Mouse (Mus musculus): ENCODE data around the gene Mia. TPM values are rescaled to one million over a fixed set of nuclear protein-coding genes. Genes with fewer than 3 reads are reported as not detected.

The Mia gene
- polyA plus RNA-seq, 1 experiment from 2014 or later = 9.3 TPM

- peaks cover 8% of the 10 kb centered on the region for H3K36me3 ChIP-seq (ENCODE audit: control insufficient read depth, insufficient read depth, low read length)
- WGBS = 78% methylated on average over 11 of the region's 11 CpGs
- H3K9me3 ChIP-seq (replicated peaks; ENCODE audit: control insufficient read depth, low read length) = no peaks in the 10 kb centered on the region
- no peak overlapping the region for H3K9ac ChIP-seq (ENCODE audit: low read length)
- H3K4me2 ChIP-seq (ENCODE audit: low read depth, low read length) = no peak overlapping the region
- no peak overlapping the region for H3K4me3 ChIP-seq (replicated peaks; ENCODE audit: low read length)
- H3K27ac ChIP-seq (ENCODE audit: low read length) = no peak overlapping the region
- H3K27me3 ChIP-seq (ENCODE audit: control insufficient read depth, insufficient read depth, low read length) = no peaks in the 10 kb centered on the region
- ATAC-seq (ENCODE audit: insufficient read depth, low FRiP score) = no peak
- peaks cover 16% of the 10 kb centered on the region for H3K4me1 ChIP-seq (ENCODE audit: control insufficient read depth, insufficient read depth, low read length)
These were observed 39.0 kb upstream of the Mia start for GRCm38 (mm10) chr7:27219937-27220336.

GRCm38 (mm10) chr7:27218586-27218985 is 37.6 kb upstream of the Mia start:
- Histone ChIP-seq H3K36me3 (ENCODE audit: control insufficient read depth, insufficient read depth, low read length) (peaks cover 13% of the 10 kb centered on the region), H3K27me3 (ENCODE audit: control insufficient read depth, insufficient read depth, low read length) (no peaks in the 10 kb centered on the region), H3K4me3 (replicated peaks; ENCODE audit: low read length) (no peak overlapping the region), H3K4me2 (ENCODE audit: low read depth, low read length) (no peak overlapping the region), H3K4me1 (ENCODE audit: control insufficient read depth, insufficient read depth, low read length) (peaks cover 3% of the 10 kb centered on the region; the same call in 1 of the 2 replicates), H3K9ac (ENCODE audit: low read length) (no peak overlapping the region), H3K9me3 (replicated peaks; ENCODE audit: control insufficient read depth, low read length) (no peaks in the 10 kb centered on the region), H3K27ac (ENCODE audit: low read length) (no peak overlapping the region)
- WGBS = 85% methylated on average over 7 of the region's 7 CpGs
- ATAC-seq (ENCODE audit: insufficient read depth, low FRiP score) = no peak

- no peak for ATAC-seq (ENCODE audit: insufficient read depth, low FRiP score)
- Histone ChIP-seq H3K27ac (ENCODE audit: low read length) (no peak overlapping the region), H3K36me3 (ENCODE audit: control insufficient read depth, insufficient read depth, low read length) (peaks cover 36% of the 10 kb centered on the region), H3K9me3 (replicated peaks; ENCODE audit: control insufficient read depth, low read length) (no peaks in the 10 kb centered on the region), H3K9ac (ENCODE audit: low read length) (no peak overlapping the region), H3K27me3 (ENCODE audit: control insufficient read depth, insufficient read depth, low read length) (no peaks in the 10 kb centered on the region), H3K4me2 (ENCODE audit: low read depth, low read length) (no peak overlapping the region), H3K4me3 (replicated peaks; ENCODE audit: low read length) (no peak overlapping the region), H3K4me1 (ENCODE audit: control insufficient read depth, insufficient read depth, low read length) (no peaks in the 10 kb centered on the region)
- 86% methylated on average over 2 of the region's 2 CpGs for WGBS
These were observed 31.7 kb upstream of the Mia start for GRCm38 (mm10) chr7:27212626-27213025.

- ATAC-seq (ENCODE audit: insufficient read depth, low FRiP score) = 0 out of 2 replicates have a peak, but pooled peaks have one; percentile 18
- 91% methylated on average over 8 of the region's 8 CpGs for WGBS
These were observed 22.9 kb upstream of the Mia start for GRCm38 (mm10) chr7:27203730-27204449.

GRCm38 (mm10) chr7:27198779-27199178 is 17.8 kb upstream of the Mia start:
- ATAC-seq (ENCODE audit: insufficient read depth, low FRiP score) = no peak
- H3K36me3 ChIP-seq (ENCODE audit: control insufficient read depth, insufficient read depth, low read length) = no peaks in the 10 kb centered on the region; the same call in 1 of the 2 replicates
- no peak overlapping the region for H3K27ac ChIP-seq (ENCODE audit: low read length)
- no peak overlapping the region for H3K9ac ChIP-seq (ENCODE audit: low read length)
- H3K9me3 ChIP-seq (replicated peaks; ENCODE audit: control insufficient read depth, low read length) = no peaks in the 10 kb centered on the region
- no peak overlapping the region for H3K4me3 ChIP-seq (replicated peaks; ENCODE audit: low read length)
- no peak overlapping the region for H3K4me2 ChIP-seq (ENCODE audit: low read depth, low read length)
- H3K27me3 ChIP-seq (ENCODE audit: control insufficient read depth, insufficient read depth, low read length) = no peaks in the 10 kb centered on the region
- peaks cover 8% of the 10 kb centered on the region for H3K4me1 ChIP-seq (ENCODE audit: control insufficient read depth, insufficient read depth, low read length)
- WGBS = 94% methylated on average over 8 of the region's 8 CpGs

More at GRCm38 (mm10) chr7:27203730-27204449, 22.9 kb upstream of the Mia start:
- H3K27ac ChIP-seq (ENCODE audit: low read length) = no peak overlapping the region
- H3K9ac ChIP-seq (ENCODE audit: low read length) = no peak overlapping the region
- no peak overlapping the region for H3K4me3 ChIP-seq (replicated peaks; ENCODE audit: low read length)
- no peaks in the 10 kb centered on the region for H3K4me1 ChIP-seq (ENCODE audit: control insufficient read depth, insufficient read depth, low read length)
- H3K9me3 ChIP-seq (replicated peaks; ENCODE audit: control insufficient read depth, low read length) = no peaks in the 10 kb centered on the region
- H3K36me3 ChIP-seq (ENCODE audit: control insufficient read depth, insufficient read depth, low read length) = peaks cover 11% of the 10 kb centered on the region
- no peaks in the 10 kb centered on the region for H3K27me3 ChIP-seq (ENCODE audit: control insufficient read depth, insufficient read depth, low read length)
- H3K4me2 ChIP-seq (ENCODE audit: low read depth, low read length) = no peak overlapping the region

GRCm38 (mm10) chr7:27198355-27198754 is 17.4 kb upstream of the Mia start:
- no peak for ATAC-seq (ENCODE audit: insufficient read depth, low FRiP score)

GRCm38 (mm10) chr7:27197634-27198033 is 16.7 kb upstream of the Mia start:
- ATAC-seq (ENCODE audit: insufficient read depth, low FRiP score) = no peak
- WGBS = 91% methylated on average over 8 of the region's 8 CpGs
- Histone ChIP-seq H3K9me3 (replicated peaks; ENCODE audit: control insufficient read depth, low read length) (no peaks in the 10 kb centered on the region), H3K9ac (ENCODE audit: low read length) (no peak overlapping the region), H3K4me2 (ENCODE audit: low read depth, low read length) (no peak overlapping the region), H3K27ac (ENCODE audit: low read length) (no peak overlapping the region), H3K36me3 (ENCODE audit: control insufficient read depth, insufficient read depth, low read length) (peaks cover 7% of the 10 kb centered on the region; the same call in 1 of the 2 replicates), H3K27me3 (ENCODE audit: control insufficient read depth, insufficient read depth, low read length) (no peaks in the 10 kb centered on the region), H3K4me3 (replicated peaks; ENCODE audit: low read length) (no peak overlapping the region), H3K4me1 (ENCODE audit: control insufficient read depth, insufficient read depth, low read length) (peaks cover 8% of the 10 kb centered on the region)

More at GRCm38 (mm10) chr7:27198355-27198754, 17.4 kb upstream of the Mia start:
- no peak overlapping the region for H3K4me2 ChIP-seq (ENCODE audit: low read depth, low read length)
- H3K27me3 ChIP-seq (ENCODE audit: control insufficient read depth, insufficient read depth, low read length) = no peaks in the 10 kb centered on the region
- H3K9ac ChIP-seq (ENCODE audit: low read length) = no peak overlapping the region
- H3K36me3 ChIP-seq (ENCODE audit: control insufficient read depth, insufficient read depth, low read length) = no peaks in the 10 kb centered on the region; the same call in 1 of the 2 replicates
- no peak overlapping the region for H3K4me3 ChIP-seq (replicated peaks; ENCODE audit: low read length)
- H3K9me3 ChIP-seq (replicated peaks; ENCODE audit: control insufficient read depth, low read length) = no peaks in the 10 kb centered on the region
- H3K4me1 ChIP-seq (ENCODE audit: control insufficient read depth, insufficient read depth, low read length) = peaks cover 8% of the 10 kb centered on the region
- H3K27ac ChIP-seq (ENCODE audit: low read length) = no peak overlapping the region

- WGBS = 85% methylated on average over 3 of the region's 3 CpGs
- Histone ChIP-seq H3K27ac (ENCODE audit: low read length) (no peak overlapping the region), H3K4me3 (replicated peaks; ENCODE audit: low read length) (no peak overlapping the region), H3K9ac (ENCODE audit: low read length) (no peak overlapping the region), H3K4me1 (ENCODE audit: control insufficient read depth, insufficient read depth, low read length) (peaks cover 8% of the 10 kb centered on the region), H3K4me2 (ENCODE audit: low read depth, low read length) (no peak overlapping the region), H3K36me3 (ENCODE audit: control insufficient read depth, insufficient read depth, low read length) (peaks cover 8% of the 10 kb centered on the region; the same call in 1 of the 2 replicates), H3K9me3 (replicated peaks; ENCODE audit: control insufficient read depth, low read length) (no peaks in the 10 kb centered on the region), H3K27me3 (ENCODE audit: control insufficient read depth, insufficient read depth, low read length) (no peaks in the 10 kb centered on the region)
- no peak for ATAC-seq (ENCODE audit: insufficient read depth, low FRiP score)
These were observed 16.2 kb upstream of the Mia start for GRCm38 (mm10) chr7:27197136-27197535.

GRCm38 (mm10) chr7:27195681-27196611 is 15.0 kb upstream of the Mia start, which contains the start of the genes BC024978 and Snrpa:
TSS of gene BC024978 (plus strand) at chr7:27195781.
TSS of gene Snrpa (minus strand) at chr7:27196271.
- H3K36me3 ChIP-seq (ENCODE audit: control insufficient read depth, insufficient read depth, low read length) = peaks cover 17% of the 10 kb centered on the region
- H3K4me2 ChIP-seq (ENCODE audit: low read depth, low read length) = peak within 1 kb of the TSS; percentile 96
- peak within 1 kb of the TSS; percentile 96 for H3K9ac ChIP-seq (ENCODE audit: low read length)
- under 1% methylated on average over 64 of the region's 64 CpGs for WGBS
- peak within 1 kb of the TSS; percentile 100 for H3K27ac ChIP-seq (ENCODE audit: low read length)
- no peaks in the 10 kb centered on the region for H3K9me3 ChIP-seq (replicated peaks; ENCODE audit: control insufficient read depth, low read length)
- H3K4me3 ChIP-seq (replicated peaks; ENCODE audit: low read length) = peak within 1 kb of the TSS; percentile 98
- H3K27me3 ChIP-seq (ENCODE audit: control insufficient read depth, insufficient read depth, low read length) = no peaks in the 10 kb centered on the region
- peak; percentile 99 for ATAC-seq (ENCODE audit: insufficient read depth, low FRiP score)
- H3K4me1 ChIP-seq (ENCODE audit: control insufficient read depth, insufficient read depth, low read length) = peaks cover 8% of the 10 kb centered on the region

Measured in stomach, embryonic 16.5 days (tissue).